Mouse (Mus musculus) frontal cortex, adult 2 months (tissue): ENCODE results near the gene Pxdn. TPM values are rescaled to one million over a fixed set of nuclear protein-coding genes. Genes with fewer than 3 reads are reported as not detected.

Source experiments
- DNase-seq, 2 experiments: peaks; one replicate each; pipeline ENCODE4 v3.0.0; 2022; ENCODE audit warnings: low spot score in 1 of 2; ENCODE audit errors: extremely low spot score in 1 of 2
- polyA plus RNA-seq: library from polyadenylated mRNA; depleted of rRNA; stranded (reverse); fragments of >200 nt; gene quantifications from 2 replicates; pipeline ENCODE4 v1.2.3, GENCODE M21; 2012

Pxdn gene
- polyA plus RNA-seq, 1 experiment, result 84.4 TPM

GRCm38 (mm10) chr12:29951485-29951884, 14.1 kb downstream of the Pxdn start:
- DNase-seq, result no peak

- DNase-seq, result no peak
Measured at GRCm38 (mm10) chr12:29952102-29952501, 14.7 kb downstream of the Pxdn start.

DNA sequence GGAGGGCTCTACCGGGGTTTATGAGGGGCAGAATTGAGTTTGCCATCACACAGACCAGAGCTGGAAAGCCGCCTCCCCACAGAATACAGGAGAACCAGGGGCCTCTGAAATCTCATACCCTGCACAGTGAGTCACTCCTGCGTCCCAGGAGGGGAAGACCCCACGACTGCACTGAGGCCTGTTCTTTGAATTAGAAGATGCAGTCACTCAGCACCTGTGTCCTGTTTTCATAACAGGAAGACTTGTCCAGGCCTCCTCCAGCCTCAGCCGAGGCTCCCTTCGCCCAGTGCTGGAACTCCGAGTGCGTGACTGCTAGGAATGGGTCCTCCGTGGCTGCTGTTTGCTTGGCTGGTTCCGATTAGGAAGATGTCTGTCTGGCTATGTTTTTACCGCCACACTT, 16.6 kb downstream of the Pxdn start:
- DNase-seq, result no peak

- no peak for DNase-seq
Measured at GRCm38 (mm10) chr12:29954464-29954863, 17.1 kb downstream of the Pxdn start.

DNA sequence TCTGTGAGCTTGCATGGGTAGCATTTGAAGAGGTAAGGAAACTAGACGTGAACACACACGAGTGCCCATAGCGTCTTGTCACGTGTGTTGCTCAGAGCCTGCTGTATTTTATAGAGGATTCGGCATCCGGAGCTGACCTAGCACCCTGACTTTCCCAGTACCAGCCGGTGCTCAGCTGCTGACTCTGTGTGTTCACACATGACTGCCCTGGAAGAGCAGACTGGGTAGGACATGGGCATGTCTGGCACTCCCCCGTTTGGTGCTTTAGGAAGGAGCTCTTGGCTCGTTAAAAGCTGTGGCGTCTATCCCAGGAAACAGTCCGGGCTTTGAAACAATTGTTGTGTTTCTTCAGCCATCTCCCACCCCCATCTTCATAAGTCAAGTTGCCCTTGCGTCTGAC, 19.6 kb downstream of the Pxdn start:
- no peak for DNase-seq

DNA sequence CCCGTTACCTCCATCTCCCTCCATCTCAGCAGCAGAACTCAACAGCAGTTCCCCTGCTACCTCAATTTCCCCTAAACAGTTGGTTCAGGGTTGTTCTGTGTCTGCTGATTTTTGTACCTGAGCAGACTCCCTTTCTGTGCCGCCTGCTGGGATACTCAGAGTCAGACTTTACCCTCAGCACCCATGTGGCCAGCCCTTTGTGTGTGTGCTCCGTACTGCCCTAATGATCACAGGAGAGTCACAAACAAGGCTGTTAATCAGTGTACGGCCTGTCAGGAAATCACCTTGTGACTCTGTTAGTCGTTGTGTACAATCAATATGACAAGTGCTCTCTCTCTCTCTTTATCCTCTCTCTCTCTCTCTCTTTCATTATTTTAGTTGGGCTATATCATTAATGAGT, 21.2 kb downstream of the Pxdn start:
- no peak for DNase-seq

- no peak for DNase-seq
Measured at GRCm38 (mm10) chr12:29961041-29961440, 23.6 kb downstream of the Pxdn start.

GRCm38 (mm10) chr12:29965016-29965415, 27.6 kb downstream of the Pxdn start:
- no peak for DNase-seq

DNA sequence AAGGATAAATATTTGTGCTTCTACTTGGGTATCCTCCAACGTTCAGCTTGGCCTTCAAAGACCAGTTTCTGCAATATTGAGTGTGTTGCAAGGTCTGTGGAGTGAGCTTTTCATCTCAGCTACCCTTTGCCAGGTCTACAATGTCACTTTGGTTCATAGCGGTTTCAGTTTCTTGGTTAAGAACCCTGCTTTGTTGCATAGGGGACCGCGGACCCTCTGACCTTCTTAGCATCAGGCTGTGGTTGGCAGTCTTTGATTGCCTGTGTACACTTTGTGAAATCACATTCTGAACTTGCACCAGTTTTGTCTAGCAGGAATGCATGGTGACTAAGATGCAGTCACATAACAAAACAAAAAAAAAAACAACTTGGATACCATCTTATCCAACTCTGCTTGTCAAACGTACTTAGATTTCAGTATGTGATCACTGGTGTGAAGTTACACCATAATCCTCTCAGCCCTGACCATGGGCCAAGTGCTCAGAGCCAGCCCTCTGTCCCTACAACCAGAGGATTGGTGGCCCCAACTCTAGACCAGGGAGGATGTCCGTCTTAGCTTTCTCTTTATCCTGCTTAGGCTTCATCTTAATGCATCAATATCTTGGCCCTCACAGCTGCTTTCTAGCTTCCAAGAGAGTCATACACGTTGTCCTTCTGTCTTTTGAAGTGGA, 34.5 kb downstream of the Pxdn start:
- DNase-seq, result no peak

DNA sequence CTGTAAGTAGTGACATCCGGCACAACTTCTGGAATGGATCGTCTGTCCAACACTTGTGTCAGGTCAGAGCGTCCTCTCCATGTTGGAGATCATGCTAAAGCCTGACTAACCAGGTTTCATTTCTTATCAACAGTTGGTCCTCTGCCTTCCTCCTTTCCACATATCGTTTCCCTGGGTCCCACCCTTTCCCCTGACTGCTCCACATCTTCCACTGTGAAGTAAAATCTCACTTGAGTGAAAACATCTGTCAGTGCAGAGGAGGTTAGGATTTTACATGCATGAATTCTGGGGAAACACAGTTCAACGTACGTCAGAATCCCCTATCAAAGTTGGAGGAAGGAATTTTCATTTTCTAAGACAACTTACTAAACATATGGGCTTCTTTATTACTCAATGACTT, 35.1 kb downstream of the Pxdn start:
- no peak for DNase-seq

- DNase-seq, result no peak
Measured at GRCm38 (mm10) chr12:29980076-29980475, 42.7 kb downstream of the Pxdn start.

GRCm38 (mm10) chr12:29981722-29982293, 44.4 kb downstream of the Pxdn start:
- no peak for DNase-seq

DNA sequence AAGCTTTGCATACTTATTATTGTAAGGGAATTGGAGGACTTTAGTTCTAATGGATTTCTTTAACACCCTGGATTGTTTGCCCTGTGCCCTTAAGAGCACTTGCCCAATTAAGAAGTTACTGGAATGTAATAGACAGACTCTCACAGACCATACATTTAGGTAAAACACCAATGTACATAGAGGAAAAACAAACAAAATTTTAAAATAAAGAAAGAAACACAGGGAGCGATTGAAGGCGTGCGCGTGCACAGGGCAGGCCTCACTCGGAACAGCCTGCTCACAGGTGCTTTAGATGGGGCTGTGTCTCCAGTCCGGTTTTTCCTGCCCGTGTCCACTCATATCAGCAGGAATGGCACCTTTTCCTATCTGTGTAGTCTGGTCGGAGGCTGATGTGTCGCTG, 45.8 kb downstream of the Pxdn start:
- DNase-seq, result no peak

- DNase-seq, result no peak
Measured at GRCm38 (mm10) chr12:29985126-29985525, 47.7 kb downstream of the Pxdn start.

- no peak for DNase-seq
Measured at GRCm38 (mm10) chr12:29986241-29986640, 48.8 kb downstream of the Pxdn start.

GRCm38 (mm10) chr12:29998895-29999294, 61.5 kb downstream of the Pxdn start:
- no peak for DNase-seq

DNA sequence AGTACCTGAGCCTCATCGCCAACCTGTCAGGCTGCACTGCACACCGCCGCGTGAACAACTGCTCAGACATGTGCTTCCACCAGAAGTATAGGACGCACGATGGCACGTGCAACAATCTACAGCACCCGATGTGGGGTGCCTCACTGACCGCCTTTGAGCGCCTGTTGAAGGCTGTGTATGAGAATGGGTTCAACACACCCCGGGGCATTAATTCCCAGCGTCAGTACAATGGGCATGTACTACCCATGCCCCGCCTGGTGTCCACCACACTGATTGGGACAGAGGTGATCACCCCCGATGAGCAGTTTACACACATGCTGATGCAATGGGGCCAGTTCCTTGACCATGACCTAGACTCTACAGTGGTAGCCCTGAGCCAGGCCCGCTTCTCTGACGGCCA, 64.5 kb downstream of the Pxdn start:
- no peak for DNase-seq

GRCm38 (mm10) chr12:30003680-30004364, 66.4 kb downstream of the Pxdn start:
- no peak for DNase-seq

DNA sequence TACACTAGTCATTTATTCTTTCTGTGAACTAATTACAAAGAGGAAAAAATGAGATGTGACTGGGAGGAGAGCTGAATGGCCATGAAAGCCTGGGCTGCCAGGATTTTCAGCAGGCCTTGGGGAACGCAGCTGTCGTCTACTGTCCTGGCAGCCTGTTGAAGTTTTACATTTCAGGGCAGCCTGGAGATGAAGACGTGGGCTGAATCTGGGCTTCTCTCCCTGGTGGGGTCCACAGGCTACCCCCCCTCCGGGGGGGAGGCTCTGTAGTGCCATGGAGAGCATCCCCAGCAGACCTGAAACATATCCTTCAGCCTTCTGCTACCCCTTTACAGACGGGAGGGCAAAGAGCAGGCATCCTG, 66.9 kb downstream of the Pxdn start:
- DNase-seq, result no peak

- no peak for DNase-seq
Measured at GRCm38 (mm10) chr12:30006586-30006985, 69.2 kb downstream of the Pxdn start.

DNA sequence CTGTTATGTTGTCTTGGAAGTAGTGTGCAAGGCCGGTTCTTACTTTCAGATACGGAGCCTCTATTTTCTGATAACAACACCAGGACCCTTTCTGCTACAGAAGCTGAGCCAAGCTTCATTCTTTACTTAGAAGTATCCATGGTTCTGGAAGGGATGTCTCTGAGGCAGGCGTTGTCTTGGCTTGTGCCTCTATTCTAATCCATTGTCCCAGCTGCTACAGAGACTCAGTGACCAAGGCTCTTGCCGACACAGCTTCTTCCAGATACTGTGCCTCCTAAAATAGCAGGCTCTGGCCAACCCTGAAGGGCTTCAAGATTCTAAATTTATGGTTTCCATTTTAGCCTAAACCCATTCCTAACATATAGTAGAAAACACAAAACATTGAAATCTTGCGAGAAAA, 71.3 kb downstream of the Pxdn start:
- no peak for DNase-seq

DNA sequence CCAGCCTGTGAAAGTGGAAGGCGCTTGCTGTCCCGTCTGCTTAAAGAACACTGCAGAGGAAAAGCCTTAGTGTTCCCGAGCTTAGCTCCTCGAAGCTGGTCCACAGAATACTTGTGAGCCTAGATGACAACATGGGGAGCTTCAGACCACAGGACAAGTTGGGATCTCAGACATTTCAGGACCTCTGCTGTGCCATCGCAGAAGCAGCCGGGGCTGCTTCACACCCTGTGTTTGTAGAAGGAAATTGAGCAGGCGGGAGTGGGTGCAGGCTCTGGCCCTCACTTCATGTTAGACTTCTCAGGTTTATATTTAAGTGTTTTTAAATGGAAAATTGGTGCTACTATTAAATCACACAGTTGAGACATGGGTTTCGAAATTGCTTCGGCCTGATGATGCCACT, 78.1 kb downstream of the Pxdn start:
- DNase-seq, result peak in 1 of 2 experiments; percentile 61
